Mouse (Mus musculus): ENCODE data around the gene A4galt. TPM values are rescaled to one million over a fixed set of nuclear protein-coding genes. Genes with fewer than 3 reads are reported as not detected.

The A4galt gene
- polyA plus RNA-seq, 1 experiment: not detected

- Histone ChIP-seq H3K9me3 (ENCODE audit: control insufficient read depth, low read length) (peaks cover 11% of the 10 kb centered on the region), H3K27me3 (ENCODE audit: control insufficient read depth) (peaks cover 41% of the 10 kb centered on the region), H3K4me3 (replicated peaks) (no peak overlapping the region), H3K36me3 (ENCODE audit: control insufficient read depth) (no peaks in the 10 kb centered on the region), H3K4me1 (ENCODE audit: control insufficient read depth) (peaks cover 7% of the 10 kb centered on the region)
- TF ChIP-seq TAL1 (IDR thresholded peaks at IDR 0.05; ENCODE audit: low read length): no peak
- TF ChIP-seq GATA1 (IDR thresholded peaks at IDR 0.05; ENCODE audit: low read length): no peak
Measured at GRCm38 (mm10) chr15:83254372-83255070, 2.9 kb upstream of the A4galt start.

GRCm38 (mm10) chr15:83252060-83252459, 486 bp upstream of the A4galt start:
- Histone ChIP-seq H3K27me3 (ENCODE audit: control insufficient read depth) (peaks cover 56% of the 10 kb centered on the region), H3K4me3 (replicated peaks) (no peak overlapping the region), H3K36me3 (ENCODE audit: control insufficient read depth) (no peaks in the 10 kb centered on the region)

GRCm38 (mm10) chr15:83250651-83251175, 861 bp downstream of the A4galt start:
- Histone ChIP-seq H3K4me1 (ENCODE audit: control insufficient read depth) (peaks cover 9% of the 10 kb centered on the region), H3K27me3 (ENCODE audit: control insufficient read depth) (peaks cover 60% of the 10 kb centered on the region), H3K36me3 (ENCODE audit: control insufficient read depth) (no peaks in the 10 kb centered on the region), H3K4me3 (replicated peaks) (no peak overlapping the region), H3K9me3 (ENCODE audit: control insufficient read depth, low read length) (peaks cover 11% of the 10 kb centered on the region)
- TF ChIP-seq TAL1 (IDR thresholded peaks at IDR 0.05; ENCODE audit: low read length) (no peak), GATA1 (IDR thresholded peaks at IDR 0.05; ENCODE audit: low read length) (no peak)

More at GRCm38 (mm10) chr15:83252060-83252459, 486 bp upstream of the A4galt start:
- Histone ChIP-seq H3K9me3 (ENCODE audit: control insufficient read depth, low read length) (peaks cover 11% of the 10 kb centered on the region), H3K4me1 (ENCODE audit: control insufficient read depth) (peaks cover 9% of the 10 kb centered on the region)
- TF ChIP-seq TAL1 (IDR thresholded peaks at IDR 0.05; ENCODE audit: low read length): no peak
- TF ChIP-seq GATA1 (IDR thresholded peaks at IDR 0.05; ENCODE audit: low read length): no peak

GRCm38 (mm10) chr15:83249535-83250287, 1.9 kb downstream of the A4galt start:
- no peak overlapping the region for H3K4me3 ChIP-seq (replicated peaks)
- peaks cover 60% of the 10 kb centered on the region for H3K27me3 ChIP-seq (ENCODE audit: control insufficient read depth)
- H3K4me1 ChIP-seq (ENCODE audit: control insufficient read depth): peaks cover 8% of the 10 kb centered on the region
- H3K36me3 ChIP-seq (ENCODE audit: control insufficient read depth): no peaks in the 10 kb centered on the region
- no peak for TF ChIP-seq GATA1 (IDR thresholded peaks at IDR 0.05; ENCODE audit: low read length)
- TF ChIP-seq TAL1 (IDR thresholded peaks at IDR 0.05; ENCODE audit: low read length): no peak
- H3K9me3 ChIP-seq (ENCODE audit: control insufficient read depth, low read length): peaks cover 5% of the 10 kb centered on the region; the same call in 1 of the 2 replicates

- Histone ChIP-seq H3K4me1 (ENCODE audit: control insufficient read depth) (peaks cover 4% of the 10 kb centered on the region; the same call in 1 of the 2 replicates), H3K27me3 (ENCODE audit: control insufficient read depth) (peaks cover 57% of the 10 kb centered on the region), H3K4me3 (replicated peaks) (no peak overlapping the region), H3K36me3 (ENCODE audit: control insufficient read depth) (no peaks in the 10 kb centered on the region), H3K9me3 (ENCODE audit: control insufficient read depth, low read length) (peaks cover 3% of the 10 kb centered on the region; the same call in 1 of the 2 replicates)
- TF ChIP-seq TAL1 (IDR thresholded peaks at IDR 0.05; ENCODE audit: low read length) (no peak), GATA1 (IDR thresholded peaks at IDR 0.05; ENCODE audit: low read length) (no peak)
Measured at GRCm38 (mm10) chr15:83248236-83248844, 3.2 kb downstream of the A4galt start.

- TF ChIP-seq TAL1 (IDR thresholded peaks at IDR 0.05; ENCODE audit: low read length) (no peak), GATA1 (IDR thresholded peaks at IDR 0.05; ENCODE audit: low read length) (no peak)
- no peaks in the 10 kb centered on the region for H3K9me3 ChIP-seq (ENCODE audit: control insufficient read depth, low read length)
- peaks cover 2% of the 10 kb centered on the region; the same call in 1 of the 2 replicates for H3K4me1 ChIP-seq (ENCODE audit: control insufficient read depth)
- no peaks in the 10 kb centered on the region for H3K36me3 ChIP-seq (ENCODE audit: control insufficient read depth)
- H3K27me3 ChIP-seq (ENCODE audit: control insufficient read depth): peaks cover 17% of the 10 kb centered on the region
- H3K4me3 ChIP-seq (replicated peaks): no peak overlapping the region
Measured at GRCm38 (mm10) chr15:83244371-83244770, 7.2 kb downstream of the A4galt start.

GRCm38 (mm10) chr15:83241961-83242680, 9.5 kb downstream of the A4galt start:
- TF ChIP-seq GATA1 (IDR thresholded peaks at IDR 0.05; ENCODE audit: low read length) (no peak), TAL1 (IDR thresholded peaks at IDR 0.05; ENCODE audit: low read length) (no peak)
- Histone ChIP-seq H3K9me3 (ENCODE audit: control insufficient read depth, low read length) (no peaks in the 10 kb centered on the region), H3K27me3 (ENCODE audit: control insufficient read depth) (peaks cover 4% of the 10 kb centered on the region; the same call in 1 of the 2 replicates), H3K4me3 (replicated peaks) (no peak overlapping the region), H3K36me3 (ENCODE audit: control insufficient read depth) (no peaks in the 10 kb centered on the region), H3K4me1 (ENCODE audit: control insufficient read depth) (no peaks in the 10 kb centered on the region)

- H3K9me3 ChIP-seq (ENCODE audit: control insufficient read depth, low read length): no peaks in the 10 kb centered on the region
- no peak for TF ChIP-seq GATA1 (IDR thresholded peaks at IDR 0.05; ENCODE audit: low read length)
- TF ChIP-seq TAL1 (IDR thresholded peaks at IDR 0.05; ENCODE audit: low read length): no peak
- peaks cover 2% of the 10 kb centered on the region; the same call in 1 of the 2 replicates for H3K27me3 ChIP-seq (ENCODE audit: control insufficient read depth)
- no peak overlapping the region for H3K4me3 ChIP-seq (replicated peaks)
- no peaks in the 10 kb centered on the region for H3K36me3 ChIP-seq (ENCODE audit: control insufficient read depth)
- no peaks in the 10 kb centered on the region for H3K4me1 ChIP-seq (ENCODE audit: control insufficient read depth)
Measured at GRCm38 (mm10) chr15:83241497-83241896, 10.1 kb downstream of the A4galt start.

Measured in erythroblast, embryonic 14.5 days (primary cell).